Mouse (Mus musculus) megakaryocyte-erythroid progenitor cell, adult 5-6 weeks (primary cell): ENCODE measurements around the gene AC131692.1. TPM values are rescaled to one million over a fixed set of nuclear protein-coding genes. Genes with fewer than 3 reads are reported as not detected.

ENCODE experiments used
- ATAC-seq: replicated peaks from 2 replicates; pipeline ENCODE4 v1.8.0; 2016; ENCODE audit warnings: mild to moderate bottlenecking, inconsistent platforms; ENCODE audit not compliant: severe bottlenecking, poor library complexity, low FRiP score, low TSS enrichment
- total RNA-seq, 2 experiments: library from RNA; stranded (forward) in 1 of 2; stranded (reverse) in 1 of 2; fragments of 200-1000, 215-1000 nt in 1 of 2; fragments of >200 nt in 1 of 2; fragmentation: Nextera tagmentation in 1 of 2; gene quantifications; 2 replicates each; pipeline ENCODE4 v1.2.3; 2014 to 2017

AC131692.1 gene
- total RNA-seq, 2 experiments from 2014 or later, result 1.6 to 3.5 TPM

DNA sequence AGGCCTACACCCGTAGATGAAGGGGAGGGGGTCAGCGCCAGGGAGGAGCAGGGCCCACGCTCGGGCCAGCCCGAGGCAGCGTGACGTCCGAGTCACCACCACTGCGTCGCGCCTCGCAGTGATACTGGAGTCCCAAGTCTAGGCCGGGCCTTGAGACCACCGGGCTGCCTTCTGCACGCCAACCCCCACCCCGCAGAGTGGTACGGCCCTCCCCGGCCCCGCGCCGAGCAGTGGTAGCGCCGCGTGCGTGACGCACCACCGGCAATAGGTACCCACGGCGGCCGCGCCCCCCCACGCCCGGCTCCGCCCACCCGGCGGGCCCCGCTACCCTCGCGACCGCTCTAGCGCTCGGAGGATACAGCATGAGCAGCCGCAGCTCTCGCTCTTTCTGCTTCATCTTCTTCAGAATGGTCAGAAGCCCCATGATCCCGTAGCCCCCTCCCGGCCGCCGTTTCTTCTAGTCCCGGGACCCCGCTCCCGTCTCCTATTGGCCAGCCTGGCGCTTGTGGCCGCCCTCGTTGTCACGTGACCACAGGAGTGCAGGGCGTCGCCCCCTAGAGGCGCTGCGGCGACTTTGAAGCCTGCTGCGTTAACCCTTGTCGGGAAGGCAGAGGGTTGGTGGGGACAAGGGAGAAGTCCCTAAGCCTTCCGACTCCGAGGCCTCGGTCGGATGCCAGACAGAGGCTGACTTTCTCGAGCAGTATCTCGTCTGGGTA lies 46.6 kb downstream of the AC131692.1 start, which contains the start of gene Batf2:
Batf2 (plus strand) TSS at position 306 of the 716 bp plus-strand sequence.
- ATAC-seq, result peak; percentile 90

DNA sequence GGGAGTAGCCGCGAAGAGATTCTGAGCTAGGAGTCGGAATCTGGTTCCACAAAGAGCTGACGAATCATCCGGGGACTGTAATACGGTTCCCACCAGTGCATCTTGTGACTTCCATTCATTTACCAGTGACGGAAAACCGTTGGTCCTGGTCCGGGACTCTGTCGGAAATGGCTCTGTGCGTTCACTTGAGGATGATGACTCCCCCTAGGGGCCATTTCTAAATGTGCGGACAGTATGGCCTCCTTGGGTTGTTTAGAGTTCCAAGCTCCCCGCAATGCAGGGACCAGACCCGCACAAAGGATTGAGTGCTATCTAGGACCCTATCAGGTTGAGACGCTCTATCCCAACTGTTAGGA lies 47.2 kb downstream of the AC131692.1 start, which contains the start of gene Arl2:
Arl2 (minus strand) TSS at position 155 of the 356 bp plus-strand sequence.
- peak; percentile 75 for ATAC-seq

DNA sequence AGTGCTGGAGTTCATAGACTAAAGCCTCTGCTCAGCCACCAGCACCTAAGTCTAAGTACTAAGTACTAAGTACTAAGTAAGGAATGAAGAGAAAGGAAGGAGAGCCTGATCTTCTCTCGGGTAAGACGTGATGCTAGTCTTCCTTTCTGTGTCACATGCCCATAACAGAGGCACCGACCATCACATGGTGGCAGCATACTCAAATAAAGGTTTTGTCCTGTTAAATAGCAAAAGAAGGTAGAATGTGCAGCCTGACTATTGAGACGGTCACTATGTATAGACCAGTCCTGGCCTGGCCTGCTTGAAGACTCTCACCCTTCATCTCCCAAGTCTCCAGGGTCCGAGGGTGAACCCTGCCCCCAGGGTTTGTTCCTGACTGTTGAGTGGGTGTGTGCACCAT lies 50.6 kb downstream of the AC131692.1 start:
- ATAC-seq, result no peak

Other genes with a start within 250 kb of the AC131692.1 start
Only the 30 nearest of the 31 such genes appear.
- gene Frmd8, start 219.1 kb upstream of the AC131692.1 start, total RNA-seq (2014; fragmentation: Nextera tagmentation), result 12.5 and 14.1 TPM in 2 replicates
- 10.7 and 14.3 TPM in 2 replicates for gene Frmd8, start 219.1 kb upstream of the AC131692.1 start, total RNA-seq (2017)
- 10.0 and 20.1 TPM in 2 replicates for gene Slc25a45, start 216.6 kb upstream of the AC131692.1 start, total RNA-seq (2014; fragmentation: Nextera tagmentation)
- gene Slc25a45, start 216.6 kb upstream of the AC131692.1 start, total RNA-seq (2017), result 11.7 and 11.9 TPM in 2 replicates
- gene Tigd3, start 200.3 kb upstream of the AC131692.1 start, total RNA-seq (2014; fragmentation: Nextera tagmentation), result 5.3 and 5.9 TPM in 2 replicates
- 2.2 and 3.1 TPM in 2 replicates for gene Tigd3, start 200.3 kb upstream of the AC131692.1 start, total RNA-seq (2017)
- gene Dpf2, start 181.4 kb upstream of the AC131692.1 start, total RNA-seq (2014; fragmentation: Nextera tagmentation), result 91.2 and 95.9 TPM in 2 replicates
- gene Dpf2, start 181.4 kb upstream of the AC131692.1 start, total RNA-seq (2017), result 75.0 and 124 TPM in 2 replicates
- 0.77 TPM in 1 of 2 replicates, not detected in the other for gene Cdc42ep2, start 169.6 kb upstream of the AC131692.1 start, total RNA-seq (2014; fragmentation: Nextera tagmentation)
- not detected in 2 replicates for gene Cdc42ep2, start 169.6 kb upstream of the AC131692.1 start, total RNA-seq (2017)
- gene Pola2, start 130.2 kb upstream of the AC131692.1 start, total RNA-seq (2014; fragmentation: Nextera tagmentation), result 134 and 164 TPM in 2 replicates
- gene Pola2, start 130.2 kb upstream of the AC131692.1 start, total RNA-seq (2017), result 62.6 and 87.0 TPM in 2 replicates
- not detected in 2 replicates for gene Slc22a20, start 108.3 kb upstream of the AC131692.1 start, total RNA-seq (2014; fragmentation: Nextera tagmentation)
- gene Slc22a20, start 108.3 kb upstream of the AC131692.1 start, total RNA-seq (2017), result not detected in 2 replicates
- 41.2 and 46.0 TPM in 2 replicates for gene Capn1, start 78.5 kb upstream of the AC131692.1 start, total RNA-seq (2014; fragmentation: Nextera tagmentation)
- gene Capn1, start 78.5 kb upstream of the AC131692.1 start, total RNA-seq (2017), result 30.6 and 53.5 TPM in 2 replicates
- 31.2 and 52.3 TPM in 2 replicates for gene Syvn1, start 47.8 kb upstream of the AC131692.1 start, total RNA-seq (2014; fragmentation: Nextera tagmentation)
- 5.8 and 7.5 TPM in 2 replicates for gene Syvn1, start 47.8 kb upstream of the AC131692.1 start, total RNA-seq (2017)
- 54.4 and 64.1 TPM in 2 replicates for gene Mrpl49, start 36.6 kb upstream of the AC131692.1 start, total RNA-seq (2014; fragmentation: Nextera tagmentation)
- 33.6 and 41.0 TPM in 2 replicates for gene Mrpl49, start 36.6 kb upstream of the AC131692.1 start, total RNA-seq (2017)
- gene Fau, start 36.6 kb upstream of the AC131692.1 start, total RNA-seq (2014; fragmentation: Nextera tagmentation), result 2,866 and 2,996 TPM in 2 replicates
- 1,307 and 1,586 TPM in 2 replicates for gene Fau, start 36.6 kb upstream of the AC131692.1 start, total RNA-seq (2017)
- 11.5 and 16.7 TPM in 2 replicates for gene Znhit2, start 33.2 kb upstream of the AC131692.1 start, total RNA-seq (2014; fragmentation: Nextera tagmentation)
- 10.7 and 11.2 TPM in 2 replicates for gene Znhit2, start 33.2 kb upstream of the AC131692.1 start, total RNA-seq (2017)
- gene Tm7sf2, start 26.0 kb upstream of the AC131692.1 start, total RNA-seq (2014; fragmentation: Nextera tagmentation), result 13.7 and 14.7 TPM in 2 replicates
- gene Tm7sf2, start 26.0 kb upstream of the AC131692.1 start, total RNA-seq (2017), result 3.6 and 4.8 TPM in 2 replicates
- 45.2 and 61.4 TPM in 2 replicates for gene Vps51, start 17.2 kb upstream of the AC131692.1 start, total RNA-seq (2014; fragmentation: Nextera tagmentation)
- gene Vps51, start 17.2 kb upstream of the AC131692.1 start, total RNA-seq (2017), result 33.9 and 40.6 TPM in 2 replicates
- gene Tmem262, start 14.4 kb upstream of the AC131692.1 start, total RNA-seq (2014; fragmentation: Nextera tagmentation), result not detected in 2 replicates
- not detected in 2 replicates for gene Tmem262, start 14.4 kb upstream of the AC131692.1 start, total RNA-seq (2017)
- gene Gm28374, start 12.2 kb upstream of the AC131692.1 start, total RNA-seq (2014; fragmentation: Nextera tagmentation), result not detected in 2 replicates
- 0.99 TPM in 1 of 2 replicates, not detected in the other for gene Gm28374, start 12.2 kb upstream of the AC131692.1 start, total RNA-seq (2017)
- 20.4 and 38.0 TPM in 2 replicates for gene Zfpl1, start 9.5 kb upstream of the AC131692.1 start, total RNA-seq (2014; fragmentation: Nextera tagmentation)
- 34.2 and 34.8 TPM in 2 replicates for gene Zfpl1, start 9.5 kb upstream of the AC131692.1 start, total RNA-seq (2017)
- 47.6 and 48.9 TPM in 2 replicates for gene Cdca5, start 9.4 kb upstream of the AC131692.1 start, total RNA-seq (2014; fragmentation: Nextera tagmentation)
- gene Cdca5, start 9.4 kb upstream of the AC131692.1 start, total RNA-seq (2017), result 25.2 and 25.9 TPM in 2 replicates
- 1.5 and 2.1 TPM in 2 replicates for gene Naaladl1, start 11.4 kb downstream of the AC131692.1 start, total RNA-seq (2014; fragmentation: Nextera tagmentation)
- gene Naaladl1, start 11.4 kb downstream of the AC131692.1 start, total RNA-seq (2017), result not detected in 2 replicates
- gene Sac3d1, start 24.2 kb downstream of the AC131692.1 start, total RNA-seq (2014; fragmentation: Nextera tagmentation), result 18.8 and 20.9 TPM in 2 replicates
- gene Sac3d1, start 24.2 kb downstream of the AC131692.1 start, total RNA-seq (2017), result 7.7 and 9.3 TPM in 2 replicates
- 15.2 and 24.6 TPM in 2 replicates for gene Snx15, start 33.9 kb downstream of the AC131692.1 start, total RNA-seq (2014; fragmentation: Nextera tagmentation)
- gene Snx15, start 33.9 kb downstream of the AC131692.1 start, total RNA-seq (2017), result 7.0 and 13.2 TPM in 2 replicates
- gene Batf2, start 46.6 kb downstream of the AC131692.1 start, total RNA-seq (2014; fragmentation: Nextera tagmentation), result 2.0 TPM in 1 of 2 replicates, not detected in the other
- 0.42 TPM in 1 of 2 replicates, not detected in the other for gene Batf2, start 46.6 kb downstream of the AC131692.1 start, total RNA-seq (2017)
- 43.2 and 45.4 TPM in 2 replicates for gene Arl2, start 47.1 kb downstream of the AC131692.1 start, total RNA-seq (2014; fragmentation: Nextera tagmentation)
- gene Arl2, start 47.1 kb downstream of the AC131692.1 start, total RNA-seq (2017), result 26.4 and 38.6 TPM in 2 replicates
- not detected in 2 replicates for gene Majin, start 90.0 kb downstream of the AC131692.1 start, total RNA-seq (2014; fragmentation: Nextera tagmentation)
- gene Majin, start 90.0 kb downstream of the AC131692.1 start, total RNA-seq (2017), result not detected in 2 replicates
- gene Gpha2, start 132.0 kb downstream of the AC131692.1 start, total RNA-seq (2014; fragmentation: Nextera tagmentation), result not detected in 2 replicates
- gene Gpha2, start 132.0 kb downstream of the AC131692.1 start, total RNA-seq (2017), result not detected in 2 replicates
- 10.9 and 24.0 TPM in 2 replicates for gene Ppp2r5b, start 141.5 kb downstream of the AC131692.1 start, total RNA-seq (2014; fragmentation: Nextera tagmentation)
- 8.6 and 10.3 TPM in 2 replicates for gene Ppp2r5b, start 141.5 kb downstream of the AC131692.1 start, total RNA-seq (2017)
- gene Atg2a, start 147.2 kb downstream of the AC131692.1 start, total RNA-seq (2014; fragmentation: Nextera tagmentation), result 22.6 and 30.2 TPM in 2 replicates
- gene Atg2a, start 147.2 kb downstream of the AC131692.1 start, total RNA-seq (2017), result 5.8 and 11.8 TPM in 2 replicates
- 50.0 and 60.7 TPM in 2 replicates for gene Ehd1, start 182.3 kb downstream of the AC131692.1 start, total RNA-seq (2014; fragmentation: Nextera tagmentation)
- gene Ehd1, start 182.3 kb downstream of the AC131692.1 start, total RNA-seq (2017), result 26.7 and 62.5 TPM in 2 replicates
- 3.4 and 4.4 TPM in 2 replicates for gene Cdc42bpg, start 212.0 kb downstream of the AC131692.1 start, total RNA-seq (2014; fragmentation: Nextera tagmentation)
- 3.1 and 3.7 TPM in 2 replicates for gene Cdc42bpg, start 212.0 kb downstream of the AC131692.1 start, total RNA-seq (2017)
- gene Men1, start 240.6 kb downstream of the AC131692.1 start, total RNA-seq (2014; fragmentation: Nextera tagmentation), result 39.8 and 56.2 TPM in 2 replicates
- 17.8 and 19.8 TPM in 2 replicates for gene Men1, start 240.6 kb downstream of the AC131692.1 start, total RNA-seq (2017)